Mouse (Mus musculus): ENCODE data around the gene Olfr1443.

- no peak for TF ChIP-seq CTCF (IDR thresholded peaks at IDR 0.05; ENCODE audit: extremely low read depth, insufficient read depth, insufficient read length, insufficient replicate concordance)
- TF ChIP-seq POLR2A (IDR thresholded peaks at IDR 0.05; ENCODE audit: low read depth, low read length), result no peak
Measured at GRCm38 (mm10) chr19:12731950-12732349, 54.0 kb downstream of the Olfr1443 start.

Measured in spleen, adult 2 months (tissue).